Mouse (Mus musculus): ENCODE measurements around the gene Gemin4. TPM values are rescaled to one million over a fixed set of nuclear protein-coding genes. Genes with fewer than 3 reads are reported as not detected.
"Not testable (repeated sequence)": the region's sequence is repeated elsewhere in the genome, so short reads cannot be mapped to it uniquely, and the experiment has no call there.

Gene Gemin4
- total RNA-seq, 2 experiments from 2014 or later, result 3.2 to 4.3 TPM

GRCm38 (mm10) chr11:76216681-76217389 is 629 bp downstream of the Gemin4 start:
- peak; percentile 53 to 61 for DNase-seq

GRCm38 (mm10) chr11:76216049-76216540 is 1.4 kb downstream of the Gemin4 start:
- DNase-seq, result no peak

DNA sequence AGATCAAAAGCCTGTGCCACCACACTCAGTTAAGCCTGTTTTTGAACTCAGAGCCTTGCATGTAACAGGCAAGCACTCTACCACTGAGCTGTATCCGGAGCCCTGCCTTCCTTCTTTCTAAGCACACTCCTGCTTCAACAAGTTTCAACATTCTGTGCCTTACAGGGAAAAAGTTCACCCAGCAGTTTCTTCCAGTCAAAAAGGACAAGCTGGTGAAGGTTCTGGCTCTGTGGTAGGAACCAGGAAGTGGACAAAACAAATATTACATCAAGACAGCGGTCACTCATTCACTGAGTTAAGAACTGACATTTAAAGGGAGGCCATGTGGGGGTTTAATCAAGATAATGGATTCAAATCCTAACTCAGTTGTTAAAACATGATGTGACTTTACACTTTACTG is 2.5 kb downstream of the Gemin4 start:
- no peak for DNase-seq

GRCm38 (mm10) chr11:76213841-76214240 is 3.6 kb downstream of the Gemin4 start:
- DNase-seq, result no peak

DNA sequence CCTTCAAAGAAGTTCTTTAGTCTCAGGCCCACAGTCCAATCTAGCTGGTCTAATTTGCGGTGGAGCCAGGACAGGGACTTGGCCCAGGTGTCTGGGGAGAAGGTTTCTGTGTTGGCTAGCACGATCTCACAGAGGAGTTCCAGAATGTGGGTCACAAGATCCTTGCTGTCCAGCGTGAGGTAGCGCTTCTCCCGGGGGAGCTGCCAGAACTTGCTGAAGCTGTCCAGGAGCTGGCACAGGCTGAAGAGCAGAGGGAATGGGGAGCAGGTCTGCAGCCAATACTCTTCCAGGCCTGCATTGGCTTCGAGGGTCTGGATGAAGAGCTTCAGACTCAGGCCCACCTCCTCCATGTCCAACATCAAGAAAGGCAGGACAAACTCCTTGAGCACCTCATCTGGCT is 5.9 kb downstream of the Gemin4 start:
- not testable (repeated sequence) for DNase-seq

GRCm38 (mm10) chr11:76210228-76210985 is 7.1 kb downstream of the Gemin4 start:
- DNase-seq, result no peak

DNA sequence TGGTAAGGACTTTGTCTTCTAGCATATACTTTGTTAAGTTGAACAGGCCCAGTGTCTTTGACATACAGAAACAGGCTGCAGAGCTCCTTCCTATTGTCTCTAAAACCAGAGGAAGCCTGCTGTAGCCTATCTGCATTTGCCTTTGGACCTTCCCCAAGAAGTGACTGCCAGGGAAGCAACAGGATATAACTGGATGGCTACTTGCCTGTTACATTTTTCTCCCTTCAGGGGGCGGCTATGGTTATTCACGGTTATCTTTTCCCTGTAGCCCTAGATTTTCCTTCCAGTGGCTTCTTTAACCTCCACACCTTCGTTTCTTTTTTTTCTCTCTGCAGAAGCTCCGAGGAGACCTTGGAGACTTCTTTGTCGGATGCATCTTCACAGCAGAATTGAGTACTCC is 10.7 kb downstream of the Gemin4 start:
- DNase-seq, result peak in 1 of 2 experiments; percentile 23

- peak; percentile 89 to 95 for DNase-seq
Observed at GRCm38 (mm10) chr11:76201761-76202674, 15.4 kb downstream of the Gemin4 start.

DNA sequence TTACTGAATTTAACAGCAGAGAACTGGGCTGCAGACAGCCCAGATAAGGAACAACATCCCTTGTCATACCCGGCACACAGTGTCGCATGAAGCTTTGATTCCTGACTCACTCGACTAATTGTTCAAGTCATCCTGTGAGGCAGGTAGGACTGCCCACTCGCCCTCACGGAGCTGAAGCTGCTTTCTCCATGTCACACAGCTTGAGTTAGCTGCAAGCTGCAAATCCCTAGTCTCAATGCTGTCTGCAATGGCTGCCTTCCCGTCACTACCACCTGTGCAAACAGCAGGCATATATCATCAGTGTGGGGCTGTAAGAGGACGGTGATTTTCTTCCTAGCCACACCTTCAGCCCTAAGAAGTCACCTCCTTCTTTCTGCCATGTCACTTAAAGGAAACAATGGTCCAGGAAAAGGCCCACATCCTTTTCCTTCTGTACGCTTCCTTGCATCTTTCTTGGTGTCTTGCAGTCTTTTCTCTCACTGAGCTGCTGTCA is 20.4 kb downstream of the Gemin4 start:
- no peak for DNase-seq

DNA sequence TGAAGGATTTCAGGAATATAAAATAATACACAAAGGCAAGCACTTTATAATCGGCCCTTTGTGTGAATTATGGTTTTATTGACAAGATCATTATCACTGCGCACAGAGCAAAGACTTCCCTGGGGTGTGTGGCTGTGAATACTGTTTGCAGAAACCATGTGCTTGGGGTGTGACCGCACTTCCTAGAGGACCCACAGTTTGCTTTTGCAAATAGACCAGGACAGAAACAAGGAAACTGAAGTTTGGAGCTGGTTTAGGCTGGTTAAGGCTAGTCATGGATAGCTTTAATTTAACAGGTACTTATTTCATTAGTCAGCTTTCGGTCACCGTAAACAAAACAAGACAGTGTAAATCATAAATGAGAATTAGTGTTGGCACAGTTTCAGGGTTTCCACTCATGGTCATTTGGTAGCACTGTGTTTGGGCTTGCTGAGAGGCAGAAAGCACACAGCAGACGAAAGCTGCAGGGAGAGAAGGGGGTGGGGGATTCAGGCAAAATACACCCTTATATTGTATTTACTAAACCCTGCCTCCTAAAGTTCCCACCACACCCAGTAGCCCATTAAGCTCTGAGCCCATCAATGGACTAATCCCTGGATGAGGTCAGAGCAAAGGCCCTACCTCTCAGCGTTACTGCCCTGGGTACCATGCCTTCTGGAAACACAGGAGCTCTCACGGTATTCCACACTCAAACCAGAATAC is 21.0 kb downstream of the Gemin4 start:
- no peak for DNase-seq

- DNase-seq, result no peak
Observed at GRCm38 (mm10) chr11:76186908-76187307, 30.6 kb downstream of the Gemin4 start.

- no peak for DNase-seq
Observed at GRCm38 (mm10) chr11:76183745-76184144, 33.7 kb downstream of the Gemin4 start.

DNA sequence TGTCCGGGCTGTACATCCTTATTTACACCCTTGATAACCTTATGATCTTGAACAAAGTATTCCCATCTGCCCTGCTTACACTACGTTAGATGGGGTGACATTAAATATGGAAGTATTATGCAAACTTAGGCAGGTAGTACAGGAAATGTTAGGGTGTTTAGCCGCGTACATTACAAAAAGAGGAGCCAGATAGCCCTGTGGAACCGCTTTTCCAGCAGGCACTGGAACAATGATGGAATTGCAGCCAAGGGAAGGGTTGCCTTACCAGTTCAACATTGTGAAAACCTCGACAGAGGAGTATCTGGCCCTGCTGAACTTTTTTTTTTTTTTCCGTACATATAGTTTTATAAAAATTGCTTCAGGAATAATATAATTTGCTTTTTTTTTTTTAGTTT is 37.3 kb downstream of the Gemin4 start:
- no peak for DNase-seq

GRCm38 (mm10) chr11:76179495-76180145 is 37.8 kb downstream of the Gemin4 start, which contains the start of the genes Vps53 and Fam57a:
Gene Vps53 (minus strand): TSS chr11:76179647.
Gene Fam57a (plus strand): TSS chr11:76179671.
- peak; percentile 93 to 94 for DNase-seq

DNA sequence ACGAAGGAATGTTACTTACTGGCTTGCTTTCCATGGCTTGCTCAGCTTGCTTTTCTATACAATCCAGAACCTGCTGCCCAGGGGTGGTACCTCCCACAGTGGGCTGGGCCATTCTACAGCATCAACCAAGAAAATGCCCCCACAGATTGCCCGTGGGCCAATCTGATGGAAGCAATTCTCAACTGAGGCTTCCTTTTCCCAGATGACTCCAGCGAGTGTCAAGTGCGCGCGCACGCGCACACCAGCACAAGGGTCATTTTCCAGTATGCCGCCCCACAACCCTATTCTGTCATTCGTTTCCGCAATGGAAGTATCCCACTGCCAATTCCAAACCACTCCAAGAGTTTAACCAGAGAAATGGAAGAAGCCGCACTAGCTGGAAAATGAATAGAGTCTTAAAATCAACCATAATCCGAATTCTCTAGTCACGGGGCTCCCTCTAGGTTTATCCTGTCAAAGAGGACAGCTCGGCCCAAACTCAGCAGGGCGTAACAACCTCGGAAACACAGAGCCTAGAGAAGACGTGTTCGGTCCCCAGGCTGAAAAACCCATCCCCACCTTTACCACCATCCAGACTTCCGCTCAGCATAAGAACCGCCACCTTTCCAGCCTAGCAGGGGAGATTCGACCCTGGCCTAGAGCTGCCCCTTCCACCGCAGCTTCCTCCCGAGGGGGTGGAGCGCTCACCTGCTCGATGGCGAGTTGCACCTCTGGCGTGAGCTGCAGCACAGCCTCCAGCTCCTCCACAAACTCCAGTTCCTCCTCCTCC is 38.6 kb downstream of the Gemin4 start:
- peak in 1 of 2 experiments; percentile 16 for DNase-seq

DNA sequence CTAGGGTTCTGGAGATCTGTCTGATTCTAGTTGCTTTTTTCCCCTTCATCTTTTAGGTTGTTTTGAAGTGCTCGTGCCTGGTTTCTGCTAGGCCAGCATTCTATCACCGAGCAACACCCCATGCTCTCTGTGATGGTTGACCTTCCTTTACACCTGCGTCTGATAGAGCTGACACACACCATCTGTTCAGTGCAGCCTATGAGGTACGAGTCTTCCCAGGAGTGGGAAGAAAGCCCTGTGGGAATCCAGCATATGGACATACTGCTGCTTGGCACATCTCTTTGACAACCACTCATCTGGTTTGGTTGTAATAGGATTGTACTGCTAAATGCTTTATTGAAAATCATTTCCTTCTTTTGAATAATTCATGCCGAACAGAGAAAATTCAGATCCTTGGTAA is 47.3 kb downstream of the Gemin4 start:
- DNase-seq, result no peak

DNA sequence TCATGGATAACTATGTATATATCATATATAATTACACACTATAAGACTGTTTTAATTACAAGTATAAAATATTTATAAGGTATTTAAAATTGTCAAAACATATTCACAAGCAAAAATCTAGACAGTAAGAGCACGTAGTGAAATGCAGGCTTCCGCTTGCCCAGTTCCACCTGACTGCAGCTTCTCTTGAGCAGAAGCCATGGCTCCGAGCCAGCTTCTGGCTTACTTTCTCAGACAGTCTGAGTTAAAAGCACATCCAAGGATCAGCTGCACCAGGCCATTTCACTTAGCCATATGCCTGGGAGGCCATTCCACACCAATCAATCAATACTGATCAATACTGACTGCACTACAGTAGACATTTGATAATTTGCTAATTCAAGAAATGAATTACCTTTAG is 48.5 kb downstream of the Gemin4 start:
- DNase-seq, result no peak

DNA sequence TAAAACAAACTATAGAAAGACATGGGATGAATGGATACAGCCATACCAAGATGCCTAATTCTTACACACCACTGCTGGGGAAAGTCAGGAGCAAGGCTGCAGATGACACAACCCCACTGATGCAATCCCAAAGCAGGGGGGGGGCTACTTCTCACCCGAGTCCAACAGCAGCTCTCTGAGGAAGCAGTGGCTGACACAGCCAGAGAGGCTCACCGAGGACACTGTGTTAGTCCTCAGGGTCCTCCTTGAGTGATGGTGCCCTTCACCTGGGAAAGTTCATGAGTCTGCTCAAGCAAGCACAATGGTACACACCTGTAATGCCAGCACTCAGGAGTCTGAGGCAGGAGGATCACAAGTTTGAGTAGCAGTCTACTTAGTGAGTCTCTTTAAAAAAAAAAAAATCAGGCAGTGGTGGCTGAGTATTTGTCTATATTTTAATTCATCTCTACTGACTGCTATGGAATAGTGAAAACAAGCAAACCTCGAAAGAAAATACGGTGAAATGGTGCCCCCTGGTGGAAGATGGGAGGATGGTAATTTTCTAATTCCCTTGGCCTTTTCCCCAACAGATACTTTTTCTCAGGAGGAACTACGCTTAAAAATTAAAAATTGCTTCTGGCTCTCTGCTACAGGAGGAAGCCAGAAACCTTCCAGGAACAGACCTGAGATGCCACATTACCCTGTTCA is 50.2 kb downstream of the Gemin4 start:
- peak; percentile 70 to 90 for DNase-seq

- peak; percentile 16 to 20 for DNase-seq
Observed at GRCm38 (mm10) chr11:76166657-76167056, 50.8 kb downstream of the Gemin4 start.
